Mouse (Mus musculus) megakaryocyte, embryonic 14.5 days (primary cell): Measurements from ENCODE around the gene Dhrs3.

ENCODE experiments used
- FLI1 ChIP-seq: IDR thresholded peaks from 2 replicates; pipeline ENCODE4 v1.6.1; 2012; ENCODE audit warnings: low read length, inconsistent platforms, mixed read lengths
- GATA1 ChIP-seq: IDR thresholded peaks from 3 replicates; pipeline ENCODE4 v1.6.1; 2012; ENCODE audit warnings: mixed read lengths, low read length, inconsistent platforms, borderline replicate concordance

DNA sequence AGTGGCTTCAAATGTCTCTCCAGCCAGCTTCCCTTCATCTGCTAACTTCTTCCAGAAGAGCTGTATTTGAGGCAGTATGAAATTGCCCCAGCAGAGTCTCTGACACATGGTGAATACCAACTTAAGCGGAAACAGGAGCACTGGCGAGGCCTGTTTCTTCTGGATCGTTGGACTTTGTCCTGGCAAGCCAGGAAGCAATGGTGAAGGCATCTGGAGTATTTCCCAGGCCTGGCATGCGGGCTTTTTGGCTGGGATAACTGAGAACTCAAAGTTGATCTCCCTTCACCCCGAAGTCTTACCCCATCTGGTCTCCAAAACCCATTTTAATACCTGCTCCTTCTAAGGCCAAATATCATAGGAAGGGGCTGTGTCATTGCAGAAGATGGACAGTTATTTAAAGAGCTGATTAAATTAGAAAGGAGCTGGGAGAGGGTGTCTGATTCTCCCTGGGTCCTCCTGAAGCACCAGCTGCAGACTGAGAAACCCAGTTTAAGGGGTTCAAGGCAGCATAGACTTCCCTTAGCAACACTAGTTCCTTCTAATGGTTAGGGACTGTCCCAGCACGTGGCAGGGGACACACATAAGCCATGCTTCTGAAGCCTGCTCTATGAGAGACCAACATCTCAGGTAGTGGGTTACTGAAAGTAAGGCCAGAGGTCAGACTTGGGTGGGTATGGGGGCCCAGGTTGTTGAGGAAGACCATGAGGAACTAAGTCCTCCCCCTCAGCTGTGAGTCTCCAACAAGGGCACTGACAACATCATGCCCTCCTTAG, 80.5 kb downstream of the Dhrs3 start:
- TF ChIP-seq GATA1 (no peak), FLI1 (no peak)
